Mouse (Mus musculus): ENCODE measurements at regions not wholly inside any gene's neighbourhood (a gene's known extent, or its start where the extent isn't known, plus 50 kb on each side); places are given as distances from the start of the nearest gene placed in this dataset.
A peak's percentile ranks its signal among the peaks of the same experiment; 100 is the strongest.

DNA sequence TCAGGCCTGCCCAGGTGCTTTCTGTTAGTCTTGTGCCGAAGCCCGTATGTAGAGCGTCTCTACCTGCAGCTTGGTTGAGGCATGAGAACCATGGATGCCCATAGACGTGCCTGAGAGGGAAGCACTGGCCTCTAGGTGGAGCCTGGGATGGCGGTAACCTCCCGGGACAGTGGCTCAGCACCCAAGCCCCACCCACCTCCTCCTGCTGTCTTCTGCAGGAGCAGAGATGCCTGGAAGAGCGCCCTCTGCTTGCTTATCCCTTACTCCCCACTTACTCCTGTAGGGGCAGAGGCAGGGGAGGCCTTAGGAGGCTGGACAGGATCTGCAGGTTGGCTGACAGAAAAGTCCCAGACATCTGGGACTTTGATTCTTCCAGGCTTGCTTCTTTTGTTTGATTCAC, 92.7 kb upstream of the Zc3h12a start:
- Histone ChIP-seq H3K9ac (ENCODE audit: low read depth, low read length) (no peak overlapping the region), H3K27ac (replicated peaks; ENCODE audit: insufficient read depth, low read depth, low read length) (no peak overlapping the region), H3K27me3 (ENCODE audit: control insufficient read depth, insufficient read depth, low read length) (0 out of 2 replicates have a peak, but pooled peaks cover 2% of the 10 kb centered on the region), H3K4me1 (ENCODE audit: control insufficient read depth, insufficient read depth, low read length) (no peaks in the 10 kb centered on the region), H3K79me2 (ENCODE audit: control insufficient read depth, insufficient read depth, low read length) (no peaks in the 10 kb centered on the region), H3K4me3 (ENCODE audit: insufficient read depth, low read depth, low read length) (no peak overlapping the region), H3K36me3 (ENCODE audit: control insufficient read depth, insufficient read depth, low read length) (no peaks in the 10 kb centered on the region)
- WGBS, result 25% methylated on average over 7 of the region's 7 CpGs
- DNase-seq (ENCODE audit: extremely low read depth, low read depth, low spot score), result peak; percentile 19
- TF ChIP-seq POLR2A (IDR thresholded peaks at IDR 0.05; ENCODE audit: extremely low read depth, insufficient read depth, low read length) (no peak), CTCF (IDR thresholded peaks at IDR 0.05; ENCODE audit: low read depth, low read length) (0 out of 2 replicates have a peak, but pooled peaks have one; percentile 29)

DNA sequence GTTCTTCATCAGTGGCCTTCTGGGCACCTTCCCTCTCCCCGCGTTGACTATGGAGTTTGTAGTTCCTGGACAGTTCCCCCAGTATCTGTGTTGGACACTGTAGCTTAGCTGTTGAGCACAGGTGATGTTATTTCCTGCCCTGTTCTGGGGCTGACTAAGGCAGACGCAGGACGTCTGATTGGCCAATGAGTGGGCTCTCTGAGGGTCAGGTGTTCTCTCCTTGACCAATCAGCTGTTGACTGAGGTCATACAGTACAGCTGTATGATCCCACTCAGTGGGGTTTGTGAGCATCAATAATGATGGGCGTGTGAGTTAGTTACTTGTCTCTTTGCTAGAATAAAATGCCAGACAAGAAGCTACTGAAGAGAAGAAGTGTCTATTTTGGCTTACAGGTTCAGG, 91.6 kb upstream of the Zc3h12a start:
- Histone ChIP-seq H3K36me3 (ENCODE audit: control insufficient read depth, insufficient read depth, low read length) (no peaks in the 10 kb centered on the region), H3K9ac (ENCODE audit: low read depth, low read length) (no peak overlapping the region), H3K4me1 (ENCODE audit: control insufficient read depth, insufficient read depth, low read length) (no peaks in the 10 kb centered on the region), H3K79me2 (ENCODE audit: control insufficient read depth, insufficient read depth, low read length) (no peaks in the 10 kb centered on the region), H3K4me3 (ENCODE audit: insufficient read depth, low read depth, low read length) (no peak overlapping the region), H3K27ac (replicated peaks; ENCODE audit: insufficient read depth, low read depth, low read length) (no peak overlapping the region), H3K27me3 (ENCODE audit: control insufficient read depth, insufficient read depth, low read length) (0 out of 2 replicates have a peak, but pooled peaks cover 2% of the 10 kb centered on the region)
- no peak for DNase-seq (ENCODE audit: extremely low read depth, low read depth, low spot score)
- 72% methylated on average over 5 of the region's 5 CpGs for WGBS
- TF ChIP-seq POLR2A (IDR thresholded peaks at IDR 0.05; ENCODE audit: extremely low read depth, insufficient read depth, low read length) (no peak), CTCF (IDR thresholded peaks at IDR 0.05; ENCODE audit: low read depth, low read length) (no peak)

- TF ChIP-seq CTCF (IDR thresholded peaks at IDR 0.05; ENCODE audit: low read depth, low read length), result no peak
- Histone ChIP-seq H3K9ac (ENCODE audit: low read depth, low read length) (no peak overlapping the region), H3K36me3 (ENCODE audit: control insufficient read depth, insufficient read depth, low read length) (no peaks in the 10 kb centered on the region), H3K27ac (replicated peaks; ENCODE audit: insufficient read depth, low read depth, low read length) (no peak overlapping the region), H3K4me1 (ENCODE audit: control insufficient read depth, insufficient read depth, low read length) (no peaks in the 10 kb centered on the region), H3K79me2 (ENCODE audit: control insufficient read depth, insufficient read depth, low read length) (no peaks in the 10 kb centered on the region), H3K4me3 (ENCODE audit: insufficient read depth, low read depth, low read length) (no peak overlapping the region), H3K27me3 (ENCODE audit: control insufficient read depth, insufficient read depth, low read length) (no peaks in the 10 kb centered on the region)
- no peak for DNase-seq (ENCODE audit: extremely low read depth, low read depth, low spot score)
- WGBS, result 75% methylated on average over 10 of the region's 10 CpGs
Observed at GRCm38 (mm10) chr4:125214306-125214705, 86.7 kb upstream of the Zc3h12a start.

DNA sequence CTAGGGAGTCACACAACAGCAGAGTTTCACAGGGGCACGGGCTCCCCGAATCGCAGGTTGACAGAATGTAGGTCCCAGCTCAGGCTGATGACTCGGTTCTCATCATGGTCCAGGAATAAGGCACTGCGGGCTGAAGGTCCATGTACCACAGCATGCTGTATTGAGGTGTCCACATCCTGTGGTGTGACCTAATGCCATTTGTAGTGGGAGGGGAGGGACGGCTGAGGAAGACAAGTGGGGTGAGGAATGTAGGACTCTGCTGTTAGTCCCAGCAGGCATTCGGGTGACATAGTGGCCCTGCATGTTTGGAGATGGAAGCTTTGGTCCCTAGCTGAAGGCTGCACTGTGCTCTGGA, 84.5 kb upstream of the Zc3h12a start:
- no peaks in the 10 kb centered on the region for H3K79me2 ChIP-seq (ENCODE audit: control insufficient read depth, insufficient read depth, low read length)
- H3K9ac ChIP-seq (ENCODE audit: low read depth, low read length), result no peak overlapping the region
- 30% methylated on average over 7 of the region's 7 CpGs for WGBS
- DNase-seq (ENCODE audit: extremely low read depth, low read depth, low spot score), result no peak
- no peaks in the 10 kb centered on the region for H3K36me3 ChIP-seq (ENCODE audit: control insufficient read depth, insufficient read depth, low read length)
- no peak overlapping the region for H3K27ac ChIP-seq (replicated peaks; ENCODE audit: insufficient read depth, low read depth, low read length)
- H3K27me3 ChIP-seq (ENCODE audit: control insufficient read depth, insufficient read depth, low read length), result no peaks in the 10 kb centered on the region
- H3K4me3 ChIP-seq (ENCODE audit: insufficient read depth, low read depth, low read length), result no peak overlapping the region
- TF ChIP-seq CTCF (IDR thresholded peaks at IDR 0.05; ENCODE audit: low read depth, low read length) (no peak), POLR2A (IDR thresholded peaks at IDR 0.05; ENCODE audit: extremely low read depth, insufficient read depth, low read length) (no peak)
- H3K4me1 ChIP-seq (ENCODE audit: control insufficient read depth, insufficient read depth, low read length), result no peaks in the 10 kb centered on the region

- no peak for DNase-seq (ENCODE audit: extremely low read depth, low read depth, low spot score)
- WGBS, result 35% methylated on average over 4 of the region's 4 CpGs
- Histone ChIP-seq H3K9ac (ENCODE audit: low read depth, low read length) (no peak overlapping the region), H3K27ac (replicated peaks; ENCODE audit: insufficient read depth, low read depth, low read length) (no peak overlapping the region), H3K36me3 (ENCODE audit: control insufficient read depth, insufficient read depth, low read length) (no peaks in the 10 kb centered on the region), H3K27me3 (ENCODE audit: control insufficient read depth, insufficient read depth, low read length) (no peaks in the 10 kb centered on the region), H3K4me3 (ENCODE audit: insufficient read depth, low read depth, low read length) (no peak overlapping the region), H3K79me2 (ENCODE audit: control insufficient read depth, insufficient read depth, low read length) (no peaks in the 10 kb centered on the region), H3K4me1 (ENCODE audit: control insufficient read depth, insufficient read depth, low read length) (no peaks in the 10 kb centered on the region)
- TF ChIP-seq CTCF (IDR thresholded peaks at IDR 0.05; ENCODE audit: low read depth, low read length), result no peak
- no peak for TF ChIP-seq POLR2A (IDR thresholded peaks at IDR 0.05; ENCODE audit: extremely low read depth, insufficient read depth, low read length)
Observed at GRCm38 (mm10) chr4:125211459-125212175, 84.0 kb upstream of the Zc3h12a start.

- Histone ChIP-seq H3K36me3 (ENCODE audit: control insufficient read depth, insufficient read depth, low read length) (no peaks in the 10 kb centered on the region), H3K27me3 (ENCODE audit: control insufficient read depth, insufficient read depth, low read length) (no peaks in the 10 kb centered on the region), H3K27ac (replicated peaks; ENCODE audit: insufficient read depth, low read depth, low read length) (no peak overlapping the region), H3K4me1 (ENCODE audit: control insufficient read depth, insufficient read depth, low read length) (no peaks in the 10 kb centered on the region), H3K9ac (ENCODE audit: low read depth, low read length) (no peak overlapping the region), H3K4me3 (ENCODE audit: insufficient read depth, low read depth, low read length) (no peak overlapping the region), H3K79me2 (ENCODE audit: control insufficient read depth, insufficient read depth, low read length) (no peaks in the 10 kb centered on the region)
- TF ChIP-seq POLR2A (IDR thresholded peaks at IDR 0.05; ENCODE audit: extremely low read depth, insufficient read depth, low read length), result no peak
- no peak for TF ChIP-seq CTCF (IDR thresholded peaks at IDR 0.05; ENCODE audit: low read depth, low read length)
- DNase-seq (ENCODE audit: extremely low read depth, low read depth, low spot score), result no peak
- WGBS, result 79% methylated on average over 6 of the region's 6 CpGs
Observed at GRCm38 (mm10) chr4:125210719-125211118, 83.1 kb upstream of the Zc3h12a start.
